Mouse (Mus musculus): ENCODE measurements around the gene Mosmo. TPM values are rescaled to one million over a fixed set of nuclear protein-coding genes. Genes with fewer than 3 reads are reported as not detected.
A peak's percentile ranks its signal among the peaks of the same experiment; 100 is the strongest.

Mosmo gene
- polyA plus RNA-seq, 1 experiment from 2014 or later, result 17.8 TPM

DNA sequence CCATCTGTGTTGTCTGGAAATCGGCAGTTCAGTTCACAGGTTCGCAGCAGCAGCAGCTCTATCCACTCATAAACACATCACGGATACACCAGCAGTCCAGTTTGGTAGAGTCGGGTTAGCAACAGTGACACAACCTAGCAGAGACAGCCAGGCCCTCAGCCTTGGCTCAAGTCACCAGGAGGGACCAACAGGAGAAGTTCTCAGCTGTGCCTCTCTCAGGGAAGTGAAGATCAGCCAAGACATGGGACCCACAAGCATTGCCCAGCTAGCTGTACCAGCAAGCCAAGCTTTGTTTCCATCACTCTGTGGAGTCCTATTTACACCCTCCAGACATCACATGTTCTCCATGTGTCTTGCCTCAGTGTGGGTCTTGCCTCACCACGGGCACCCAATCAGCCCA lies 69.4 kb downstream of the Mosmo start:
- DNase-seq (ENCODE audit: low spot score) (no peak), ATAC-seq (replicated peaks; ENCODE audit: insufficient number of reproducible peaks, low FRiP score, low TSS enrichment, low read depth) (no peak)
- Histone ChIP-seq H3K4me3 (ENCODE audit: low read depth, low read length) (no peak overlapping the region), H3K9ac (replicated peaks; ENCODE audit: low read length) (no peak overlapping the region), H3K4me2 (ENCODE audit: low read depth, low read length) (no peak overlapping the region), H3K4me1 (ENCODE audit: control insufficient read depth, insufficient read depth, low read length) (no peaks in the 10 kb centered on the region), H3K9me3 (replicated peaks; ENCODE audit: control insufficient read depth, low read length) (no peaks in the 10 kb centered on the region), H3K27me3 (ENCODE audit: control insufficient read depth, insufficient read depth, low read length) (no peaks in the 10 kb centered on the region), H3K36me3 (replicated peaks; ENCODE audit: control insufficient read depth, insufficient read depth, low read depth, low read length) (no peaks in the 10 kb centered on the region), H3K27ac (replicated peaks; ENCODE audit: low read depth, low read length) (no peak overlapping the region)
- 89% methylated on average over 5 of the region's 5 CpGs for WGBS

DNA sequence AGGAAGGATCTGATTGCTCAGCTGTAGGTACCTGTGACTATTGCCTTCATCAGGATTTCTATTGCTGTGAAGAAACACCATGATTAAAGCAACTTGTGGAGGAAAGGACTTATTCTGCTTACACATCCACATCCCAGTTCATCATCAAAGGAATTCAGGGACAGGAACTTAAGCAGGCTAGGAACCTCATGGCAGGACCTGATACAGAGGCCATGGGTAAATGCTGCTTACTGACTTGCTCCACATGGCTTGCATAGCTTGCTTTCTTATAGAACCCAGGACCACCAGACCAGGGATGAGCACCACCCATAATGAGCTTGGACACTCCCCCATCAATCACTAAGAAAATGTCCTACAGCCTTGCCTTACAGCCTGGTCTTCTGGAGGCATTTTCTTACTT lies 71.1 kb downstream of the Mosmo start:
- H3K9ac ChIP-seq (replicated peaks; ENCODE audit: low read length), result no peak overlapping the region
- H3K4me2 ChIP-seq (ENCODE audit: low read depth, low read length), result no peak overlapping the region
- H3K36me3 ChIP-seq (replicated peaks; ENCODE audit: control insufficient read depth, insufficient read depth, low read depth, low read length), result no peaks in the 10 kb centered on the region
- H3K9me3 ChIP-seq (replicated peaks; ENCODE audit: control insufficient read depth, low read length), result no peaks in the 10 kb centered on the region
- H3K27ac ChIP-seq (replicated peaks; ENCODE audit: low read depth, low read length), result no peak overlapping the region
- ATAC-seq (replicated peaks; ENCODE audit: insufficient number of reproducible peaks, low FRiP score, low TSS enrichment, low read depth), result no peak
- H3K4me3 ChIP-seq (ENCODE audit: low read depth, low read length), result no peak overlapping the region
- no peak for DNase-seq (ENCODE audit: low spot score)
- no peaks in the 10 kb centered on the region for H3K4me1 ChIP-seq (ENCODE audit: control insufficient read depth, insufficient read depth, low read length)
- no peaks in the 10 kb centered on the region for H3K27me3 ChIP-seq (ENCODE audit: control insufficient read depth, insufficient read depth, low read length)

DNA sequence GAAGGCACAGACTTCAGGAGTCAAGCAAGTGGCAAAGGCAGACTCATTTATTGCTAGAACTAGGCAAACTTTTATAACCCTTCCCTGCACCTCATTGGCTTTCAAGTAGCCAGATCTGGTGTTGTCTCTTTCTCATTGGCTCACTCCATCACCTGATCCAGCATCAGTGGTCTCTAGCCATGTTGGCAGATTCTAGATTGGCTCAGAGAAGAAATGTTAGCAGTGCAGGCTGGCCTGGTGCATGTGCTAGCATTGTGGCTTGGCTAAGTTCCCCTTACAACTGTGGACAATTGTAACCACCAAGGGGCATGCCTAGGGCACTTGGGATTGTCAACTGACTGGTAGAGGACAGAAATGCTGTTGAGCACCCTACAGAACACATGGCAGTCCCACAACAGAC lies 73.9 kb downstream of the Mosmo start:
- DNase-seq (ENCODE audit: low spot score) (no peak), ATAC-seq (replicated peaks; ENCODE audit: insufficient number of reproducible peaks, low FRiP score, low TSS enrichment, low read depth) (no peak)
- Histone ChIP-seq H3K9ac (replicated peaks; ENCODE audit: low read length) (no peak overlapping the region), H3K27ac (replicated peaks; ENCODE audit: low read depth, low read length) (no peak overlapping the region), H3K4me1 (ENCODE audit: control insufficient read depth, insufficient read depth, low read length) (no peaks in the 10 kb centered on the region), H3K9me3 (replicated peaks; ENCODE audit: control insufficient read depth, low read length) (no peaks in the 10 kb centered on the region), H3K4me2 (ENCODE audit: low read depth, low read length) (no peak overlapping the region), H3K4me3 (ENCODE audit: low read depth, low read length) (no peak overlapping the region), H3K27me3 (ENCODE audit: control insufficient read depth, insufficient read depth, low read length) (no peaks in the 10 kb centered on the region), H3K36me3 (replicated peaks; ENCODE audit: control insufficient read depth, insufficient read depth, low read depth, low read length) (no peaks in the 10 kb centered on the region)

DNA sequence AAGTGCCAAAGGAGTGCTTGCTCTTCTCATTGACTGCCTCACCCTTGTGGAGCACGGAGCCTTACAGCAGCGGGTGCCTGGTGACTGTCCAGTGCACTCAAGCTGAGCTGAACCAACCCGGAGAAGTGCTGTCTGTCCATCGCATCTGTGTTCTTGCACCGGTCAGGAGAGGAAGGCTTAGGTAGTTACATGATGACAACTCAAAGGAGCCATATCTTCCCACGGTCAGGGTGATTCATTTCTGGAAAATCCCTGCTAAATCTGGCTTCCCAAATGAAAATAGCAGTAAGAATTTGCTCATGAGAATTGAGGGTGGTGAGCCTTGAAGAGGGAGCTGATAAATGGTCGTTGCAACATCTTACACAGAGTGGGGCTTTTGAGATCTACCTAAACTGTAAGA lies 74.5 kb downstream of the Mosmo start:
- DNase-seq (ENCODE audit: low spot score), result no peak
- Histone ChIP-seq H3K36me3 (replicated peaks; ENCODE audit: control insufficient read depth, insufficient read depth, low read depth, low read length) (no peaks in the 10 kb centered on the region), H3K9ac (replicated peaks; ENCODE audit: low read length) (no peak overlapping the region), H3K4me2 (ENCODE audit: low read depth, low read length) (no peak overlapping the region), H3K27ac (replicated peaks; ENCODE audit: low read depth, low read length) (no peak overlapping the region), H3K4me1 (ENCODE audit: control insufficient read depth, insufficient read depth, low read length) (no peaks in the 10 kb centered on the region), H3K27me3 (ENCODE audit: control insufficient read depth, insufficient read depth, low read length) (no peaks in the 10 kb centered on the region), H3K9me3 (replicated peaks; ENCODE audit: control insufficient read depth, low read length) (no peaks in the 10 kb centered on the region), H3K4me3 (ENCODE audit: low read depth, low read length) (no peak overlapping the region)
- no peak for ATAC-seq (replicated peaks; ENCODE audit: insufficient number of reproducible peaks, low FRiP score, low TSS enrichment, low read depth)
- WGBS, result 89% methylated on average over 7 of the region's 7 CpGs

DNA sequence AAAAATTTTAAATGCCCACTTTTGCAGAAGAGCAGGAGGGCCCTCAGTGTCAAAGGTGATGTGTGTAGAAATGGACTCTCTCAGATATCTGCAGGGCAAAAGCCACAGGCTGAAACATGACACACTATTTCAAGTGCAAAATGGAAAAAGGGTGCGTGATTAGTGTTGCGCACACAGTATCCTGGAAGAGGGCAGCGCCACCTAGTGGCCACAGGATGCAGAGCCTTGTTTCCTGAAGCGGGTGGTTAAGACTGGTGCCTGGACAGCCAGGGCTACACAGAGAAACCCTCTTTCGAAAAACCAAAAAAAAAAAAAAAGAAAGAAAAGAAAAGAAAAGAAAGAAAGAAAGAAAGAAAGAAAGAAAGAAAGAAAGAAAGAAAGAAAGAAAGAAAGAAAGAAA lies 77.3 kb downstream of the Mosmo start:
- Histone ChIP-seq H3K9ac (replicated peaks; ENCODE audit: low read length) (no peak overlapping the region), H3K9me3 (replicated peaks; ENCODE audit: control insufficient read depth, low read length) (no peaks in the 10 kb centered on the region), H3K27ac (replicated peaks; ENCODE audit: low read depth, low read length) (no peak overlapping the region), H3K27me3 (ENCODE audit: control insufficient read depth, insufficient read depth, low read length) (no peaks in the 10 kb centered on the region), H3K4me2 (ENCODE audit: low read depth, low read length) (no peak overlapping the region), H3K36me3 (replicated peaks; ENCODE audit: control insufficient read depth, insufficient read depth, low read depth, low read length) (no peaks in the 10 kb centered on the region), H3K4me1 (ENCODE audit: control insufficient read depth, insufficient read depth, low read length) (no peaks in the 10 kb centered on the region), H3K4me3 (ENCODE audit: low read depth, low read length) (no peak overlapping the region)
- ATAC-seq (replicated peaks; ENCODE audit: insufficient number of reproducible peaks, low FRiP score, low TSS enrichment, low read depth) (peak; percentile 68; the same call in 1 of the 2 replicates), DNase-seq (ENCODE audit: low spot score) (peak; percentile 93)
- WGBS, result 11% methylated on average over 5 of the region's 5 CpGs

DNA sequence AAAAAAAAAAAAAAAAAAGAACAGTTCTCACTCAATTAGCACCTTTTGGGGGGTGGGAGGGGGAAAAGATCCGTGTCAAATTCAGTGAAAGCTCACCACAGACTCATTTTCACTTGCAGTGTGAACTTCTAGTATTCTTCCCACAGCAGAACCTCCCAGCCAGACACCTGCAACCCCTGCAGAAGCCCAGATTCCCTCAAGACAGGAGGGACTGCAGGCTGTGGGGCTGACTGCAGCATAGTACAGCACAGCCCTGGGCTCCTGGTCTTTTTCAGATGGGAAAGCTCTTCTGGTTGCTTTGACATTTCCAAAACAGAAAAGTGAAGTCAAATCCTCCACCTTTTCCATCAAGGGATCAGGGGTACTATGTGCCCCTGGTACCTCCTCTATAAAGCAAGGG lies 90.0 kb downstream of the Mosmo start:
- Histone ChIP-seq H3K4me3 (ENCODE audit: low read depth, low read length) (no peak overlapping the region), H3K4me1 (ENCODE audit: control insufficient read depth, insufficient read depth, low read length) (no peaks in the 10 kb centered on the region), H3K9ac (replicated peaks; ENCODE audit: low read length) (no peak overlapping the region), H3K36me3 (replicated peaks; ENCODE audit: control insufficient read depth, insufficient read depth, low read depth, low read length) (no peaks in the 10 kb centered on the region), H3K9me3 (replicated peaks; ENCODE audit: control insufficient read depth, low read length) (no peaks in the 10 kb centered on the region), H3K27ac (replicated peaks; ENCODE audit: low read depth, low read length) (no peak overlapping the region), H3K4me2 (ENCODE audit: low read depth, low read length) (no peak overlapping the region), H3K27me3 (ENCODE audit: control insufficient read depth, insufficient read depth, low read length) (no peaks in the 10 kb centered on the region)
- ATAC-seq (replicated peaks; ENCODE audit: insufficient number of reproducible peaks, low FRiP score, low TSS enrichment, low read depth) (no peak), DNase-seq (ENCODE audit: low spot score) (no peak)
- 0% methylated on average over 1 of the region's 1 CpGs for WGBS

DNA sequence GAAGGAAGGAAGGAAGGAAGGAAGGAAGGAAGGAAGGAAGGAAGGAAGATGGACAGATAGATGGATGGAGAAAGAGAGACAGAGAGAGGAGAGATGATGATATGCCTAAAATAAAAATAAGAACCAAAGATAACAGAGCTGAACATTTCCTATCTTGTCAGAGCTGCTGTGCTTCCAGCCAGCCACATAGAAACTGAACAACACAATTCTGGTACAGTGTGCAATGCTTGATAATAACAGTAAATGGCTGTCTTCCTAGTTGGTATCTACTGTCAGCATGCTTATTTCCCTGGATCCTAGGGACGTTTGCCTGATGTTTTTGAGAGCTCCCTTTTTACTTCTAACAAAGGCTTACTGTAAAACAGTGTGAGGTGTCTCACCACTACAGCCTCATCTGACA lies 94.0 kb downstream of the Mosmo start:
- H3K9ac ChIP-seq (replicated peaks; ENCODE audit: low read length), result no peak overlapping the region
- H3K36me3 ChIP-seq (replicated peaks; ENCODE audit: control insufficient read depth, insufficient read depth, low read depth, low read length), result no peaks in the 10 kb centered on the region
- H3K4me1 ChIP-seq (ENCODE audit: control insufficient read depth, insufficient read depth, low read length), result no peaks in the 10 kb centered on the region
- DNase-seq (ENCODE audit: low spot score) (no peak), ATAC-seq (replicated peaks; ENCODE audit: insufficient number of reproducible peaks, low FRiP score, low TSS enrichment, low read depth) (no peak)
- no peak overlapping the region for H3K27ac ChIP-seq (replicated peaks; ENCODE audit: low read depth, low read length)
- H3K9me3 ChIP-seq (replicated peaks; ENCODE audit: control insufficient read depth, low read length), result no peaks in the 10 kb centered on the region
- no peak overlapping the region for H3K4me3 ChIP-seq (ENCODE audit: low read depth, low read length)
- 61% methylated on average over 1 of the region's 1 CpGs for WGBS
- H3K4me2 ChIP-seq (ENCODE audit: low read depth, low read length), result no peak overlapping the region
- no peaks in the 10 kb centered on the region for H3K27me3 ChIP-seq (ENCODE audit: control insufficient read depth, insufficient read depth, low read length)

DNA sequence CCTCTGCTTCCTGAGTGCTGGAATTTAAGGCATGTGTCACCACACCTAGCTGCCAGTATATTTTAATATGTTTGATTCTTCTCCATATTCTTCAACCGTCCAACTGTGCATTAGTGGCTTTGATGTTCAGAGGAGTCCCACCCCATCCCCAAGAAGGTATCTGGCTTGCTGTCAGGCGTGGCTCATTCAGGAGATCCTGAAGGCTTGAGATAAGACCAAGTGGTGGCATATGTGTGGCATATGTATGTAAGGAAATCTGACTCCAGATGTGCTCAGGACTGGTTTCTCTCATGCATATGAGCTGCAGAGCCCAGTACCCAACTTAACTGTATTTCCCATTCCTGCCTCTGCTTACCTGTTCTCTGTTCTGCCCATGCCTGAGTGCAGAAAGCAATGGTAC lies 100.6 kb downstream of the Mosmo start:
- no peak overlapping the region for H3K4me2 ChIP-seq (ENCODE audit: low read depth, low read length)
- WGBS, result 73% methylated on average over 2 of the region's 2 CpGs
- H3K27me3 ChIP-seq (ENCODE audit: control insufficient read depth, insufficient read depth, low read length), result no peaks in the 10 kb centered on the region
- no peak overlapping the region for H3K27ac ChIP-seq (replicated peaks; ENCODE audit: low read depth, low read length)
- no peak for ATAC-seq (replicated peaks; ENCODE audit: insufficient number of reproducible peaks, low FRiP score, low TSS enrichment, low read depth)
- no peaks in the 10 kb centered on the region for H3K4me1 ChIP-seq (ENCODE audit: control insufficient read depth, insufficient read depth, low read length)
- DNase-seq (ENCODE audit: low spot score), result no peak
- H3K36me3 ChIP-seq (replicated peaks; ENCODE audit: control insufficient read depth, insufficient read depth, low read depth, low read length), result no peaks in the 10 kb centered on the region
- no peaks in the 10 kb centered on the region for H3K9me3 ChIP-seq (replicated peaks; ENCODE audit: control insufficient read depth, low read length)
- no peak overlapping the region for H3K4me3 ChIP-seq (ENCODE audit: low read depth, low read length)
- H3K9ac ChIP-seq (replicated peaks; ENCODE audit: low read length), result no peak overlapping the region

All from embryonic facial prominence, embryonic 11.5 days (tissue).